Mouse (Mus musculus): Measurements from ENCODE around the gene Polr3e.

- TF ChIP-seq CTCF (IDR thresholded peaks at IDR 0.05; ENCODE audit: control insufficient read depth, insufficient read depth, insufficient read length) (no peak), CEBPB (IDR thresholded peaks at IDR 0.05; ENCODE audit: low read depth) (no peak), USF1 (IDR thresholded peaks at IDR 0.05; ENCODE audit: low read depth) (no peak), MYOD1 (IDR thresholded peaks at IDR 0.05; ENCODE audit: control insufficient read depth, insufficient read length, low read depth) (no peak), MAX (IDR thresholded peaks at IDR 0.05) (no peak)
Measured at GRCm38 (mm10) chr7:120883523-120884290, 33.8 kb upstream of the Polr3e start.

All from C2C12 (cell line).